Mouse (Mus musculus): ENCODE data around the gene Prrc2b. TPM values are rescaled to one million over a fixed set of nuclear protein-coding genes. Genes with fewer than 3 reads are reported as not detected.

The Prrc2b gene
- polyA plus RNA-seq, 1 experiment, result 44.5 TPM

GRCm38 (mm10) chr2:32203853-32204252, 53.0 kb downstream of the Prrc2b start:
- Histone ChIP-seq H3K4me1 (ENCODE audit: control insufficient read depth, insufficient read depth, low read length) (no peaks in the 10 kb centered on the region), H3K4me3 (replicated peaks; ENCODE audit: control insufficient read depth, low read depth, low read length) (no peak overlapping the region), H3K27ac (ENCODE audit: control insufficient read depth, insufficient read depth, low read depth, low read length, poor library complexity) (no peak overlapping the region)
- 94% methylated on average over 13 of the region's 13 CpGs for WGBS
- TF ChIP-seq CTCF (IDR thresholded peaks at IDR 0.05; ENCODE audit: control insufficient read depth, insufficient read depth, low read length) (no peak), POLR2A (IDR thresholded peaks at IDR 0.05; ENCODE audit: borderline replicate concordance, control insufficient read depth, low read depth, low read length) (no peak)

- no peak for TF ChIP-seq POLR2A (IDR thresholded peaks at IDR 0.05; ENCODE audit: borderline replicate concordance, control insufficient read depth, low read depth, low read length)
- no peak for TF ChIP-seq CTCF (IDR thresholded peaks at IDR 0.05; ENCODE audit: control insufficient read depth, insufficient read depth, low read length)
- H3K27ac ChIP-seq (ENCODE audit: control insufficient read depth, insufficient read depth, low read depth, low read length, poor library complexity), result no peak overlapping the region
- 89% methylated on average over 1 of the region's 1 CpGs for WGBS
These were observed 56.8 kb downstream of the Prrc2b start for GRCm38 (mm10) chr2:32207682-32208081.

GRCm38 (mm10) chr2:32211689-32212088, 60.8 kb downstream of the Prrc2b start:
- no peak overlapping the region for H3K4me3 ChIP-seq (replicated peaks; ENCODE audit: control insufficient read depth, low read depth, low read length)
- WGBS, result 92% methylated on average over 8 of the region's 8 CpGs
- H3K27ac ChIP-seq (ENCODE audit: control insufficient read depth, insufficient read depth, low read depth, low read length, poor library complexity), result no peak overlapping the region
- no peaks in the 10 kb centered on the region for H3K4me1 ChIP-seq (ENCODE audit: control insufficient read depth, insufficient read depth, low read length)
- TF ChIP-seq POLR2A (IDR thresholded peaks at IDR 0.05; ENCODE audit: borderline replicate concordance, control insufficient read depth, low read depth, low read length), result no peak
- TF ChIP-seq CTCF (IDR thresholded peaks at IDR 0.05; ENCODE audit: control insufficient read depth, insufficient read depth, low read length), result no peak

More at GRCm38 (mm10) chr2:32207682-32208081, 56.8 kb downstream of the Prrc2b start:
- no peak overlapping the region for H3K4me3 ChIP-seq (replicated peaks; ENCODE audit: control insufficient read depth, low read depth, low read length)
- no peaks in the 10 kb centered on the region for H3K4me1 ChIP-seq (ENCODE audit: control insufficient read depth, insufficient read depth, low read length)

GRCm38 (mm10) chr2:32213000-32213399, 62.1 kb downstream of the Prrc2b start:
- WGBS, result 76% methylated on average over 10 of the region's 10 CpGs

GRCm38 (mm10) chr2:32215576-32215975, 64.7 kb downstream of the Prrc2b start:
- Histone ChIP-seq H3K27ac (ENCODE audit: control insufficient read depth, insufficient read depth, low read depth, low read length, poor library complexity) (no peak overlapping the region), H3K4me3 (replicated peaks; ENCODE audit: control insufficient read depth, low read depth, low read length) (no peak overlapping the region), H3K4me1 (ENCODE audit: control insufficient read depth, insufficient read depth, low read length) (no peaks in the 10 kb centered on the region)
- WGBS, result 96% methylated on average over 10 of the region's 10 CpGs
- TF ChIP-seq POLR2A (IDR thresholded peaks at IDR 0.05; ENCODE audit: borderline replicate concordance, control insufficient read depth, low read depth, low read length), result no peak

More at GRCm38 (mm10) chr2:32213000-32213399, 62.1 kb downstream of the Prrc2b start:
- no peak overlapping the region for H3K4me3 ChIP-seq (replicated peaks; ENCODE audit: control insufficient read depth, low read depth, low read length)
- no peak overlapping the region for H3K27ac ChIP-seq (ENCODE audit: control insufficient read depth, insufficient read depth, low read depth, low read length, poor library complexity)
- H3K4me1 ChIP-seq (ENCODE audit: control insufficient read depth, insufficient read depth, low read length), result no peaks in the 10 kb centered on the region
- TF ChIP-seq CTCF (IDR thresholded peaks at IDR 0.05; ENCODE audit: control insufficient read depth, insufficient read depth, low read length) (no peak), POLR2A (IDR thresholded peaks at IDR 0.05; ENCODE audit: borderline replicate concordance, control insufficient read depth, low read depth, low read length) (no peak)

GRCm38 (mm10) chr2:32216506-32216905, 65.6 kb downstream of the Prrc2b start:
- TF ChIP-seq POLR2A (IDR thresholded peaks at IDR 0.05; ENCODE audit: borderline replicate concordance, control insufficient read depth, low read depth, low read length), result no peak
- no peak for TF ChIP-seq CTCF (IDR thresholded peaks at IDR 0.05; ENCODE audit: control insufficient read depth, insufficient read depth, low read length)
- Histone ChIP-seq H3K4me1 (ENCODE audit: control insufficient read depth, insufficient read depth, low read length) (no peaks in the 10 kb centered on the region), H3K27ac (ENCODE audit: control insufficient read depth, insufficient read depth, low read depth, low read length, poor library complexity) (no peak overlapping the region), H3K4me3 (replicated peaks; ENCODE audit: control insufficient read depth, low read depth, low read length) (no peak overlapping the region)
- WGBS, result 94% methylated on average over 10 of the region's 10 CpGs

GRCm38 (mm10) chr2:32217656-32218055, 66.8 kb downstream of the Prrc2b start:
- H3K27ac ChIP-seq (ENCODE audit: control insufficient read depth, insufficient read depth, low read depth, low read length, poor library complexity), result no peak overlapping the region
- H3K4me3 ChIP-seq (replicated peaks; ENCODE audit: control insufficient read depth, low read depth, low read length), result no peak overlapping the region
- H3K4me1 ChIP-seq (ENCODE audit: control insufficient read depth, insufficient read depth, low read length), result peaks cover 2% of the 10 kb centered on the region; the same call in 1 of the 2 replicates
- WGBS, result 86% methylated on average over 8 of the region's 8 CpGs
- TF ChIP-seq POLR2A (IDR thresholded peaks at IDR 0.05; ENCODE audit: borderline replicate concordance, control insufficient read depth, low read depth, low read length) (no peak), CTCF (IDR thresholded peaks at IDR 0.05; ENCODE audit: control insufficient read depth, insufficient read depth, low read length) (no peak)

GRCm38 (mm10) chr2:32218113-32218512, 67.2 kb downstream of the Prrc2b start:
- peaks cover 2% of the 10 kb centered on the region; the same call in 1 of the 2 replicates for H3K4me1 ChIP-seq (ENCODE audit: control insufficient read depth, insufficient read depth, low read length)
- TF ChIP-seq CTCF (IDR thresholded peaks at IDR 0.05; ENCODE audit: control insufficient read depth, insufficient read depth, low read length) (no peak), POLR2A (IDR thresholded peaks at IDR 0.05; ENCODE audit: borderline replicate concordance, control insufficient read depth, low read depth, low read length) (no peak)
- no peak overlapping the region for H3K27ac ChIP-seq (ENCODE audit: control insufficient read depth, insufficient read depth, low read depth, low read length, poor library complexity)
- H3K4me3 ChIP-seq (replicated peaks; ENCODE audit: control insufficient read depth, low read depth, low read length), result no peak overlapping the region
- 93% methylated on average over 5 of the region's 5 CpGs for WGBS
